Mouse (Mus musculus): ENCODE results near the gene Cox14. TPM values are rescaled to one million over a fixed set of nuclear protein-coding genes. Genes with fewer than 3 reads are reported as not detected.
A peak's percentile ranks its signal among the peaks of the same experiment; 100 is the strongest.
"Not testable (repeated sequence)": the region's sequence is repeated elsewhere in the genome, so short reads cannot be mapped to it uniquely, and the experiment has no call there.

Gene Cox14
- polyA plus RNA-seq, 1 experiment: 50.5 TPM

DNA sequence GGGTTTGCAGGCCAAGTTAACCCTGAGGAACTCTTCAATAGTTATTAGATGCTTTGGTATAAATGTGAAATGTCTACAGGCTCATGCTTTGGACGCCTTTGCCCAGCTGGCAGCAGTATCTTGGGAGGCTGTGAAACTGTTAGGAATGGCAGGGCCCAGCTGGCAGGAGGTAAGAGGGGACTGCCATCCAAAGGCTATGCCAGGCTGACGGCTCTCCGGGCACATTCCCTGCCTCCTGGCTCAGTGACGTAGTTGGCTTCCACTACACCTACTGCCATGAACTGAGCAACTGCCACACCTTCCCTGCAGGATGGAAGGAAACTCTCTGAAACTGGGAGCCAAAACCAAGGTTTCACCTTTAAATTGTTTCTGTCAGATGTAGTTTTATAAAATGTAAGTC lies 14.8 kb downstream of the Cox14 start:
- H3K4me3 ChIP-seq (ENCODE audit: control insufficient read depth, low read depth, low read length): no peak overlapping the region
- H3K27ac ChIP-seq (ENCODE audit: control insufficient read depth, insufficient read depth, low read depth, low read length): no peak overlapping the region
- H3K36me3 ChIP-seq (ENCODE audit: control insufficient read depth, insufficient read depth, low read length): no peaks in the 10 kb centered on the region; the same call in none of the 2 replicates
- no peak for TF ChIP-seq POLR2A (IDR thresholded peaks at IDR 0.05; ENCODE audit: control insufficient read depth, low read depth, low read length)
- no peak for TF ChIP-seq CTCF (IDR thresholded peaks at IDR 0.05; ENCODE audit: control insufficient read depth, insufficient read depth, insufficient replicate concordance, low read depth, low read length)
- H3K4me1 ChIP-seq (ENCODE audit: control insufficient read depth, insufficient read depth, low read length): no peaks in the 10 kb centered on the region
- H3K27me3 ChIP-seq (ENCODE audit: control insufficient read depth, insufficient read depth, low read length): no peaks in the 10 kb centered on the region

- H3K4me1 ChIP-seq (ENCODE audit: control insufficient read depth, insufficient read depth, low read length): no peaks in the 10 kb centered on the region
- no peaks in the 10 kb centered on the region for H3K36me3 ChIP-seq (ENCODE audit: control insufficient read depth, insufficient read depth, low read length)
- no peak for TF ChIP-seq CTCF (IDR thresholded peaks at IDR 0.05; ENCODE audit: control insufficient read depth, insufficient read depth, insufficient replicate concordance, low read depth, low read length)
- H3K27me3 ChIP-seq (ENCODE audit: control insufficient read depth, insufficient read depth, low read length): no peaks in the 10 kb centered on the region
- H3K27ac ChIP-seq (ENCODE audit: control insufficient read depth, insufficient read depth, low read depth, low read length): no peak overlapping the region
- no peak overlapping the region for H3K4me3 ChIP-seq (ENCODE audit: control insufficient read depth, low read depth, low read length)
These were observed 28.8 kb downstream of the Cox14 start for GRCm38 (mm10) chr15:99754204-99754603.

DNA sequence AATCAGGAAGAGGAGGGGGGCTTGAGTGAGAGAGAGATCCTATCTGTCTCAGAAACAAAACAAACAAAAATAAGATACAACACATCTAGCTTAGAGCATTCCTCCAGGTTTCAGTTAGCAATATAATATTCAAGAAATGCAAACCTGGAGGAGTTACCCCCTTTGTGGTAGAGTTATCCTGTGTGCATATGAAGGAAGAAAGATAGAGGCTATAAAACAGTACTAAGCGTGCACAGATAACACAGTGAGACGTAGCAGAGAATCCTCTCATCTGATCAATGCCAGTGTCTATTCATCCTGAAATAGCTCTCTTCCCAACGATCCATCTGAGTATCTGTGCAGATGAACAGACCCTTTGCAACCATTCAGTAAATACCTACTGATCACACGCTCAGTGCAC lies 42.0 kb downstream of the Cox14 start:
- no peaks in the 10 kb centered on the region for H3K27me3 ChIP-seq (ENCODE audit: control insufficient read depth, insufficient read depth, low read length)
- no peak overlapping the region for H3K4me3 ChIP-seq (ENCODE audit: control insufficient read depth, low read depth, low read length)
- TF ChIP-seq CTCF (IDR thresholded peaks at IDR 0.05; ENCODE audit: control insufficient read depth, insufficient read depth, insufficient replicate concordance, low read depth, low read length) (no peak), POLR2A (IDR thresholded peaks at IDR 0.05; ENCODE audit: control insufficient read depth, low read depth, low read length) (no peak)
- H3K36me3 ChIP-seq (ENCODE audit: control insufficient read depth, insufficient read depth, low read length): no peaks in the 10 kb centered on the region
- H3K27ac ChIP-seq (ENCODE audit: control insufficient read depth, insufficient read depth, low read depth, low read length): no peak overlapping the region
- peaks cover 8% of the 10 kb centered on the region for H3K4me1 ChIP-seq (ENCODE audit: control insufficient read depth, insufficient read depth, low read length)

GRCm38 (mm10) chr15:99768761-99769160 lies 43.3 kb downstream of the Cox14 start:
- peaks cover 9% of the 10 kb centered on the region for H3K4me1 ChIP-seq (ENCODE audit: control insufficient read depth, insufficient read depth, low read length)
- H3K27ac ChIP-seq (ENCODE audit: control insufficient read depth, insufficient read depth, low read depth, low read length): no peak overlapping the region
- no peaks in the 10 kb centered on the region for H3K36me3 ChIP-seq (ENCODE audit: control insufficient read depth, insufficient read depth, low read length)
- H3K27me3 ChIP-seq (ENCODE audit: control insufficient read depth, insufficient read depth, low read length): no peaks in the 10 kb centered on the region
- no peak for TF ChIP-seq CTCF (IDR thresholded peaks at IDR 0.05; ENCODE audit: control insufficient read depth, insufficient read depth, insufficient replicate concordance, low read depth, low read length)
- no peak for TF ChIP-seq POLR2A (IDR thresholded peaks at IDR 0.05; ENCODE audit: control insufficient read depth, low read depth, low read length)
- no peak overlapping the region for H3K4me3 ChIP-seq (ENCODE audit: control insufficient read depth, low read depth, low read length)

DNA sequence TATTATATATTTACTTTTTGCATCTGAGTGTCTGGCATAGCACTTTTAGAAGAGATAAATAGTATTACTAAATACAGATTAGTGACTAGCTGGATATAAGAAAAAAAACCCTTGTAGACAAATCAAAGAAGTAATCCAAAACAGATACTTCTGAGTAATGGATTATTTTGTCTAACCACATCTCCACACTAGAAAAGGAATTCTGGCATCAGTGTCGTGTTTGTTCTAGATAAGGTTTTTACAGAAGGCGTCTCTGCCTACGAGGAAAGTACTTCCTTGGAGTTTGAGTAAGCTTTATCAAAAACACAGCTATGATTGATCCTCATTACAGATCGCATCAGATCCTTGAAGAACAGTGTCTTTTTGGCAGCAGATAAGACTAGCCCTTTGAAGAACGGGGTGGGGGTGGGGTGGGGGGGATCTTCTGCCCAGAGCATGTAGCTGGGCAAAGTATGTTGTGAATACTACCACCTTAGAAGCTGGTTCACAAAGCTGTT lies 45.6 kb downstream of the Cox14 start:
- TF ChIP-seq CTCF (IDR thresholded peaks at IDR 0.05; ENCODE audit: control insufficient read depth, insufficient read depth, insufficient replicate concordance, low read depth, low read length) (no peak), POLR2A (IDR thresholded peaks at IDR 0.05; ENCODE audit: control insufficient read depth, low read depth, low read length) (no peak)
- H3K4me3 ChIP-seq (ENCODE audit: control insufficient read depth, low read depth, low read length): peak overlapping the region; percentile 98
- peaks cover 9% of the 10 kb centered on the region for H3K4me1 ChIP-seq (ENCODE audit: control insufficient read depth, insufficient read depth, low read length)
- H3K36me3 ChIP-seq (ENCODE audit: control insufficient read depth, insufficient read depth, low read length): no peaks in the 10 kb centered on the region
- no peaks in the 10 kb centered on the region for H3K27me3 ChIP-seq (ENCODE audit: control insufficient read depth, insufficient read depth, low read length)
- H3K27ac ChIP-seq (ENCODE audit: control insufficient read depth, insufficient read depth, low read depth, low read length): peak overlapping the region; percentile 91; the same call in 1 of the 2 replicates

DNA sequence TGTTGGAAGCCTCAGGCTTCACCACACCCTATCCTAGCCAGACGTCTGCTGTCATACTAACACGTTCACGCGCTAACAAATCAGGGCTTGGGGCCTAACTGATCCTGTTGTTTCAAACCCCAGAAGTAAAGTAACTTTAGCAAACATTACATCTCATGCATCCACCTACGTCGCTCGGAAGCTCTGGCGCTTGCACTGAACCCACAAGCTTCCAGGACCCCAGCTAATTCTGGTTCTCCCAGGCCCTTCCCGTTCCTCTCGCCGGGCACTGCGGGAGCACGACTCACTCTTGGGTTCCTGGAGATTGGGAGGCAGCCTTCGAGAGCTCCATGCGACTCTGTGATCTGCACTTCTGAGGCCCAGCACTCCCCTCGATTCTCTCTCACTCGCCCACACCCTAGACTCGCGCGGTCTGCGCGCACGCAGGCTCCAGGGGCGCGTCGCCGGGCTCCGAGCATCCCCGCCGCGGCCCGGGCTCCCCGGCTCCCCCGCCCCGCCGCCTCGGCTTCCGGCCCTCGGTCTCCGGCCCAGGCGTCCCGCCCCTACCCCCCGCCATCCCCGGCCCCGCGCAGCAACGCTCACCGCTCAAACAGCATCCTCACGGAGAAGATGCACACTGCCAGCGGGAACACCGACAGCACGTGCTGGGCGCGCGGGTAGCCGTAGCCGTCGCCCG lies 46.3 kb downstream of the Cox14 start:
- Histone ChIP-seq H3K4me1 (ENCODE audit: control insufficient read depth, insufficient read depth, low read length) (peaks cover 9% of the 10 kb centered on the region), H3K27ac (ENCODE audit: control insufficient read depth, insufficient read depth, low read depth, low read length) (peak overlapping the region; percentile 91), H3K4me3 (ENCODE audit: control insufficient read depth, low read depth, low read length) (peak overlapping the region; percentile 98), H3K27me3 (ENCODE audit: control insufficient read depth, insufficient read depth, low read length) (no peaks in the 10 kb centered on the region), H3K36me3 (ENCODE audit: control insufficient read depth, insufficient read depth, low read length) (no peaks in the 10 kb centered on the region)
- TF ChIP-seq POLR2A (IDR thresholded peaks at IDR 0.05; ENCODE audit: control insufficient read depth, low read depth, low read length) (no peak), CTCF (IDR thresholded peaks at IDR 0.05; ENCODE audit: control insufficient read depth, insufficient read depth, insufficient replicate concordance, low read depth, low read length) (no peak)

GRCm38 (mm10) chr15:99772277-99772880 lies 47.0 kb downstream of the Cox14 start:
- TF ChIP-seq CTCF (IDR thresholded peaks at IDR 0.05; ENCODE audit: control insufficient read depth, insufficient read depth, insufficient replicate concordance, low read depth, low read length): no peak
- peak; percentile 80 for TF ChIP-seq POLR2A (IDR thresholded peaks at IDR 0.05; ENCODE audit: control insufficient read depth, low read depth, low read length)

GRCm38 (mm10) chr15:99772881-99772924 lies 47.3 kb downstream of the Cox14 start, which contains the start of gene Cers5:
TSS of gene Cers5 (minus strand) at chr15:99772885.
- not testable (repeated sequence) for H3K4me1 ChIP-seq (ENCODE audit: control insufficient read depth, insufficient read depth, low read length); H3K36me3 ChIP-seq (ENCODE audit: control insufficient read depth, insufficient read depth, low read length); H3K27me3 ChIP-seq (ENCODE audit: control insufficient read depth, insufficient read depth, low read length)
- H3K4me3 ChIP-seq (ENCODE audit: control insufficient read depth, low read depth, low read length): peak within 1 kb of the TSS; percentile 98
- H3K27ac ChIP-seq (ENCODE audit: control insufficient read depth, insufficient read depth, low read depth, low read length): peak within 1 kb of the TSS; percentile 91

More at GRCm38 (mm10) chr15:99772277-99772880, 47.0 kb downstream of the Cox14 start:
- no peaks in the 10 kb centered on the region for H3K27me3 ChIP-seq (ENCODE audit: control insufficient read depth, insufficient read depth, low read length)
- peak overlapping the region; percentile 90 for H3K27ac ChIP-seq (ENCODE audit: control insufficient read depth, insufficient read depth, low read depth, low read length)
- H3K36me3 ChIP-seq (ENCODE audit: control insufficient read depth, insufficient read depth, low read length): no peaks in the 10 kb centered on the region
- peak overlapping the region; percentile 98 for H3K4me3 ChIP-seq (ENCODE audit: control insufficient read depth, low read depth, low read length)
- peaks cover 9% of the 10 kb centered on the region for H3K4me1 ChIP-seq (ENCODE audit: control insufficient read depth, insufficient read depth, low read length)

All from testis, adult 2 months (tissue).